Mouse (Mus musculus): Measurements from ENCODE around the gene Cyb5r1. TPM values are rescaled to one million over a fixed set of nuclear protein-coding genes. Genes with fewer than 3 reads are reported as not detected.

Cyb5r1 gene
- polyA plus RNA-seq, 1 experiment from 2014 or later = 9.4 TPM

- H3K9ac ChIP-seq (ENCODE audit: low read depth, low read length) = no peak overlapping the region
- H3K4me2 ChIP-seq (replicated peaks; ENCODE audit: low read depth) = peak overlapping the region; percentile 25; the same call in 1 of the 2 replicates
- H3K9me3 ChIP-seq (ENCODE audit: control insufficient read depth) = no peaks in the 10 kb centered on the region
- no peaks in the 10 kb centered on the region for H3K27me3 ChIP-seq (replicated peaks; ENCODE audit: control insufficient read depth, insufficient read depth, low read length)
- no peak for TF ChIP-seq CTCF (IDR thresholded peaks at IDR 0.05; ENCODE audit: low read depth)
- H3K4me1 ChIP-seq (replicated peaks; ENCODE audit: control insufficient read depth, insufficient read depth, low read length) = peaks cover 22% of the 10 kb centered on the region
- peak overlapping the region; percentile 65 for H3K27ac ChIP-seq (ENCODE audit: low read depth, low read length)
- ATAC-seq = no peak
- peaks cover 13% of the 10 kb centered on the region for H3K36me3 ChIP-seq (ENCODE audit: control insufficient read depth, insufficient read depth)
- no peak overlapping the region for H3K4me3 ChIP-seq (ENCODE audit: low read depth, low read length)
- WGBS = 16% methylated on average over 1 of the region's 1 CpGs
Measured at GRCm38 (mm10) chr1:134419176-134419575, 13.8 kb downstream of the Cyb5r1 start.

- no peaks in the 10 kb centered on the region for H3K9me3 ChIP-seq (ENCODE audit: control insufficient read depth)
- peak overlapping the region; percentile 25; the same call in 1 of the 2 replicates for H3K4me2 ChIP-seq (replicated peaks; ENCODE audit: low read depth)
- H3K27ac ChIP-seq (ENCODE audit: low read depth, low read length) = peak overlapping the region; percentile 65
- peaks cover 22% of the 10 kb centered on the region for H3K4me1 ChIP-seq (replicated peaks; ENCODE audit: control insufficient read depth, insufficient read depth, low read length)
- H3K9ac ChIP-seq (ENCODE audit: low read depth, low read length) = no peak overlapping the region
- no peak overlapping the region for H3K4me3 ChIP-seq (ENCODE audit: low read depth, low read length)
- TF ChIP-seq CTCF (IDR thresholded peaks at IDR 0.05; ENCODE audit: low read depth) = no peak
- no peak for ATAC-seq
- H3K27me3 ChIP-seq (replicated peaks; ENCODE audit: control insufficient read depth, insufficient read depth, low read length) = no peaks in the 10 kb centered on the region
- WGBS = 18% methylated on average over 5 of the region's 5 CpGs
- H3K36me3 ChIP-seq (ENCODE audit: control insufficient read depth, insufficient read depth) = peaks cover 19% of the 10 kb centered on the region
Measured at GRCm38 (mm10) chr1:134419751-134420458, 14.5 kb downstream of the Cyb5r1 start.

- TF ChIP-seq CTCF (IDR thresholded peaks at IDR 0.05; ENCODE audit: low read depth) = no peak
- no peak overlapping the region for H3K27ac ChIP-seq (ENCODE audit: low read depth, low read length)
- H3K9ac ChIP-seq (ENCODE audit: low read depth, low read length) = no peak overlapping the region
- no peaks in the 10 kb centered on the region for H3K27me3 ChIP-seq (replicated peaks; ENCODE audit: control insufficient read depth, insufficient read depth, low read length)
- H3K36me3 ChIP-seq (ENCODE audit: control insufficient read depth, insufficient read depth) = peaks cover 56% of the 10 kb centered on the region
- no peak overlapping the region for H3K4me2 ChIP-seq (replicated peaks; ENCODE audit: low read depth)
- H3K9me3 ChIP-seq (ENCODE audit: control insufficient read depth) = no peaks in the 10 kb centered on the region
- no peak for ATAC-seq
- H3K4me3 ChIP-seq (ENCODE audit: low read depth, low read length) = no peak overlapping the region
- peaks cover 17% of the 10 kb centered on the region for H3K4me1 ChIP-seq (replicated peaks; ENCODE audit: control insufficient read depth, insufficient read depth, low read length)
- WGBS = 56% methylated on average over 10 of the region's 10 CpGs
Measured at GRCm38 (mm10) chr1:134423911-134424310, 18.6 kb downstream of the Cyb5r1 start.

- no peak overlapping the region for H3K4me2 ChIP-seq (replicated peaks; ENCODE audit: low read depth)
- no peaks in the 10 kb centered on the region for H3K27me3 ChIP-seq (replicated peaks; ENCODE audit: control insufficient read depth, insufficient read depth, low read length)
- no peak overlapping the region for H3K27ac ChIP-seq (ENCODE audit: low read depth, low read length)
- H3K4me3 ChIP-seq (ENCODE audit: low read depth, low read length) = no peak overlapping the region
- H3K9me3 ChIP-seq (ENCODE audit: control insufficient read depth) = no peaks in the 10 kb centered on the region
- no peak overlapping the region for H3K9ac ChIP-seq (ENCODE audit: low read depth, low read length)
- H3K36me3 ChIP-seq (ENCODE audit: control insufficient read depth, insufficient read depth) = peaks cover 75% of the 10 kb centered on the region
- TF ChIP-seq CTCF (IDR thresholded peaks at IDR 0.05; ENCODE audit: low read depth) = no peak
- WGBS = 50% methylated on average over 5 of the region's 5 CpGs
- H3K4me1 ChIP-seq (replicated peaks; ENCODE audit: control insufficient read depth, insufficient read depth, low read length) = peaks cover 2% of the 10 kb centered on the region; the same call in 1 of the 2 replicates
- ATAC-seq = no peak
Measured at GRCm38 (mm10) chr1:134426289-134426688, 20.9 kb downstream of the Cyb5r1 start.

GRCm38 (mm10) chr1:134433002-134433401, 27.6 kb downstream of the Cyb5r1 start:
- H3K27ac ChIP-seq (ENCODE audit: low read depth, low read length) = no peak overlapping the region
- no peak overlapping the region for H3K4me3 ChIP-seq (ENCODE audit: low read depth, low read length)
- no peak for TF ChIP-seq CTCF (IDR thresholded peaks at IDR 0.05; ENCODE audit: low read depth)
- 70% methylated on average over 10 of the region's 10 CpGs for WGBS
- H3K27me3 ChIP-seq (replicated peaks; ENCODE audit: control insufficient read depth, insufficient read depth, low read length) = no peaks in the 10 kb centered on the region
- peaks cover 52% of the 10 kb centered on the region for H3K36me3 ChIP-seq (ENCODE audit: control insufficient read depth, insufficient read depth)
- no peaks in the 10 kb centered on the region for H3K4me1 ChIP-seq (replicated peaks; ENCODE audit: control insufficient read depth, insufficient read depth, low read length)
- H3K9ac ChIP-seq (ENCODE audit: low read depth, low read length) = no peak overlapping the region
- no peaks in the 10 kb centered on the region for H3K9me3 ChIP-seq (ENCODE audit: control insufficient read depth)
- ATAC-seq = no peak
- H3K4me2 ChIP-seq (replicated peaks; ENCODE audit: low read depth) = no peak overlapping the region

GRCm38 (mm10) chr1:134433473-134433872, 28.1 kb downstream of the Cyb5r1 start:
- Histone ChIP-seq H3K27ac (ENCODE audit: low read depth, low read length) (no peak overlapping the region), H3K36me3 (ENCODE audit: control insufficient read depth, insufficient read depth) (peaks cover 48% of the 10 kb centered on the region), H3K4me3 (ENCODE audit: low read depth, low read length) (no peak overlapping the region), H3K4me2 (replicated peaks; ENCODE audit: low read depth) (no peak overlapping the region), H3K4me1 (replicated peaks; ENCODE audit: control insufficient read depth, insufficient read depth, low read length) (no peaks in the 10 kb centered on the region), H3K9me3 (ENCODE audit: control insufficient read depth) (no peaks in the 10 kb centered on the region), H3K9ac (ENCODE audit: low read depth, low read length) (no peak overlapping the region), H3K27me3 (replicated peaks; ENCODE audit: control insufficient read depth, insufficient read depth, low read length) (no peaks in the 10 kb centered on the region)
- no peak for ATAC-seq
- TF ChIP-seq CTCF (IDR thresholded peaks at IDR 0.05; ENCODE audit: low read depth) = no peak
- WGBS = 86% methylated on average over 4 of the region's 4 CpGs
